Mouse (Mus musculus): ENCODE measurements at regions not wholly inside any gene's neighbourhood (a gene's known extent, or its start where the extent isn't known, plus 50 kb on each side); places are given as distances from the start of the nearest gene placed in this dataset.

GRCm38 (mm10) chr2:166215610-166216511 is 60.4 kb upstream of the Sulf2 start:
- TF ChIP-seq MAFK (IDR thresholded peaks at IDR 0.05; ENCODE audit: insufficient read depth, low read depth, low read length) (no peak), CHD2 (IDR thresholded peaks at IDR 0.05; ENCODE audit: low read depth, low read length) (no peak), ZC3H11A (IDR thresholded peaks at IDR 0.05; ENCODE audit: borderline replicate concordance, low read depth, low read length) (no peak)
